Mouse (Mus musculus) C2C12 (cell line): Measurements from ENCODE around the gene Sall4.

Experiments used
- CEBPB ChIP-seq: IDR thresholded peaks from one replicate; pipeline ENCODE4 v1.6.1; 2011; ENCODE audit warnings: low read depth, mild to moderate bottlenecking, control low read depth, moderate library complexity
- CTCF ChIP-seq: IDR thresholded peaks from one replicate; pipeline ENCODE4 v1.5.1; 2011; ENCODE audit not compliant: control insufficient read depth, insufficient read depth, insufficient read length
- MAX ChIP-seq: IDR thresholded peaks from one replicate; pipeline ENCODE4 v1.6.1; 2011; ENCODE audit warnings: mild to moderate bottlenecking, control low read depth
- MYOD1 ChIP-seq: IDR thresholded peaks from one replicate; pipeline ENCODE4 v1.6.1; 2011; ENCODE audit warnings: low read depth; ENCODE audit not compliant: control insufficient read depth, insufficient read length
- USF1 ChIP-seq: IDR thresholded peaks from one replicate; pipeline ENCODE4 v1.6.1; 2011; ENCODE audit warnings: low read depth, mild to moderate bottlenecking, control low read depth, moderate library complexity

- TF ChIP-seq USF1 (no peak), CTCF (no peak), MAX (no peak), CEBPB (no peak), MYOD1 (no peak)
Measured at GRCm38 (mm10) chr2:168769259-168769658, 1.5 kb upstream of the Sall4 start.
